Mouse (Mus musculus) lung, postnatal 14 days (tissue): ENCODE measurements around the gene Milr1.

Source experiments
- DNase-seq: peaks from one replicate; pipeline ENCODE4 v3.0.0; 2021

Milr1 gene

DNA sequence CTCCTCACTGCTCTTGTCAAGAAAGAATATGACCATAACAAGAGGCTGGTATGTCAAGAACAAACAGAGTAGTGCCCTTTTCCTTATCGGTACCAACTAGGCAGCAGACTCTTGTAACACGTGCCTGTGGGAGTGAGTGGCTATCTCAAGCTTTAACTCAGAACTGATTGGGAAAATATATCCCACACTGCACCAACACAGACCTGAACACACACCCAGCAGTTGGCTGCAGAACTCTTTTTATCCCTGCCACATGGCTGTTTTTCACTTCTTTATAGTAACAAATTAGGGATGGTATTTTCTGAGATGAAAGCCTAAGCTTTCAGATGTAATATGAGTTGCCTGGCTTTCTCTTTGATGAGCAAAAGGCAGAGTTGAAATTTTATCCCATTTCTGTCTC, 64.7 kb downstream of the Milr1 start:
- DNase-seq, result no peak

DNA sequence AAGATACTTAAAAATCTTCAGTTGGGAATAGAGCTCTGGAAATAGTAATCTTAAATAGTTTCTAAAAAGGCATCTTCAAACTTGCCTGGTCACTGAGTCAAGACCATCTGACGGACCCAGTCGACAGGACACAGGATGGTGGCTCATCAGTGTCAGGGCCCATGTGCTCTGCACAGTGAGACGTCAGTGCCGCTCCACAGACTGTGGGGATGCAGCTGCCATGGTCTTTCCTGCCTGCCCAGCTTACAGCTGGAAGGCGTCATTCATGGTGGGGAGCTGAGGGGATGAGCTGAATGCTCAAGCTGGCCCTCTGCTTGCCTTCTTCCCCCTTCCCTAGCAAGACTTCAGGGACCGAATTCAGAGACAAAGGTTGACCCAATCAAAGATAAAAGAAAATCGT, 65.3 kb downstream of the Milr1 start:
- DNase-seq, result no peak

DNA sequence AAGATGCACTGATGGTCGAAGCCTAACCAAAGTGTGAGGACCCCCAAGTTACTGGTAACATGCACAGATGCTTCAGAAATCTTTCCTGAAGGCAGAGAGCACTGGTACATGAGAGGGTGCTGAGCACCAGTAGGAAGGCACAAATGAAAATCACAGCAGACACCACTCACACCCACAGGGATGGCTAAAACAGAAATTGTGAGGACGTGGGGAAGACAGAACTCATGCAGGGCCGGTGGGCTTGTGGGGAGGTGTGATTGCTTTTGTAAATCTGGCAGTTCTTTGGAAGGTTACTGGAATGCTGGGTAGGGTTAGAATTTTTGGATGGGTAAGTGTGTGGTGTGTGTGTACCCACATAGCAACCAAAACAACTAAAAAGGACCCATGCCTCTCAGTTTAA, 66.1 kb downstream of the Milr1 start:
- DNase-seq, result no peak

DNA sequence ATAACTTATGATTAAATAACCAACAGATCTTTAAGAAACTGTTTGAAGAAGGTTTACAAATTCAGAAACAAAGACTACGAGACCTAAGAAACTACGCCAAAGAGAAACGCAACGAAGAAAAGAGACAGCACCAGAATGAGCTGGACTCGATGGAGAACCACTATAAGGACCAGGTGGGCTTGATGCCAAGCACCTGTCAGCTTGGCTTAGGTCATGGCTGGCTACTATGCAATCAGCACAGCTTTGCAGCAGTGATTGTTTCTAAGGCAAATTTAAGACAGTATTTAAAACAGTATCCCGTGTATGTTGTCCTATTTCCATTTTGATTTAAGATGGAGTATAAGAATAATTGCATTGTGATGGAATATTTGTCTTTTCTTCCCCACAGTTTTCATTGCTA, 66.8 kb downstream of the Milr1 start:
- DNase-seq, result no peak

DNA sequence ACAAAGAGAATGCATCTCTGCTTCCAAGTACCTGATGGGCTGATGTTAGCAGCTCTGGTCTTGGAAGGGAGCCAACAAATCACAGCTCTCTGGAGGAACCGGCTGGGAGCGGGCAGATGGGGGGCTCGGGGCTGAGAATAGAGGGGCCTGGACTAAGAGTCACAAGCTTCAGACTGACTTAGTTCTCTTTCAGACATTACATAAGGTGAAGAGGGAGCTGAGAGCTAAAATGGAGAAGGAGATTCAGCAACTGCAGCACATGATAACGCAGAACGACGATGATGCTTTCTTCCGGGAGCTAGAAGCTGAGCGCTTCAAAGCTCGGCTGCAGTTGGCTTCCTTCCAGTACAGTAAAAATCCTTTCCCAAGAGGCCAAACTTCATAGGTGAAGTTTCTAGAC, 67.3 kb downstream of the Milr1 start:
- DNase-seq, result no peak
